Comparison of ENCODE assay signal across 8 mouse cellular contexts in genomic region chr7:30421890-30422435, GRCm38 (mm10). TPM values are rescaled to one million over a fixed set of nuclear protein-coding genes. Genes with fewer than 3 reads are reported as not detected.
DNase-seq lines count a peak whose midpoint lies in the region; ATAC-seq lines count a peak whose summit lies in the region.

No protein-coding gene starts in this region.

- WGBS in embryonic facial prominence, embryonic 13.5 days = under 1% methylated on average over 45 of the region's 45 CpGs
- WGBS in limb, embryonic 12.5 days = under 1% methylated on average over 45 of the region's 45 CpGs
- under 1% methylated on average over 45 of the region's 45 CpGs for WGBS in midbrain, embryonic 14.5 days

- H3K9me3 ChIP-seq in embryonic facial prominence, embryonic 13.5 days = 0 out of 2 replicates have a peak, but pooled peaks cover 2% of the 10 kb centered on the region
- H3K9me3 ChIP-seq in limb, embryonic 12.5 days = peaks cover 8% of the 10 kb centered on the region; the same call in 1 of the 2 replicates
- H3K9me3 ChIP-seq in midbrain, embryonic 14.5 days (ENCODE audit: control insufficient read depth, low read length) = no peaks in the 10 kb centered on the region

- H3K36me3 ChIP-seq in embryonic facial prominence, embryonic 13.5 days = peaks cover 17% of the 10 kb centered on the region
- H3K36me3 ChIP-seq in limb, embryonic 12.5 days = peaks cover 8% of the 10 kb centered on the region; the same call in 1 of the 2 replicates
- H3K36me3 ChIP-seq in midbrain, embryonic 14.5 days (ENCODE audit: control insufficient read depth, insufficient read depth, low read length) = 0 out of 2 replicates have a peak, but pooled peaks cover 2% of the 10 kb centered on the region

- peak; percentile 62; the same call in 1 of the 2 replicates for ATAC-seq in embryonic facial prominence, embryonic 13.5 days (ENCODE audit: insufficient number of reproducible peaks, insufficient read depth, low FRiP score, low TSS enrichment, low read depth)
- peak; percentile 35; the same call in 1 of the 2 replicates for ATAC-seq in limb, embryonic 12.5 days (ENCODE audit: insufficient number of reproducible peaks, insufficient read depth, low FRiP score, low TSS enrichment, low read depth)
- ATAC-seq in midbrain, embryonic 14.5 days (ENCODE audit: low FRiP score, low TSS enrichment) = peak; percentile 87

- H3K4me2 ChIP-seq in embryonic facial prominence, embryonic 13.5 days = peak overlapping the region; percentile 97
- H3K4me2 ChIP-seq in limb, embryonic 12.5 days = peak overlapping the region; percentile 90
- peak overlapping the region; percentile 98 for H3K4me2 ChIP-seq in midbrain, embryonic 14.5 days (ENCODE audit: low read length)

- peak overlapping the region; percentile 64 for H3K4me3 ChIP-seq in embryonic facial prominence, embryonic 13.5 days
- peak overlapping the region; percentile 57 for H3K4me3 ChIP-seq in limb, embryonic 12.5 days (replicated peaks)
- peak overlapping the region; percentile 58 for H3K4me3 ChIP-seq in midbrain, embryonic 14.5 days (replicated peaks; ENCODE audit: low read depth, low read length)

- peak; percentile 32 for DNase-seq in 3T3-L1 (ENCODE audit: low read depth, low spot score)
- DNase-seq in adrenal gland, postnatal 4 days (ENCODE audit: low spot score in 2 of 2) = peak; percentile 62 to 73
- DNase-seq in heart, adult 8-10 months (ENCODE audit: low spot score) = peak; percentile 74
- peak; percentile 73 to 79 for DNase-seq in kidney, adult 8-10 months
- peak; percentile 98 for DNase-seq in midbrain, embryonic 14.5 days
- peak; percentile 84 for DNase-seq in spleen, adult 12 weeks (ENCODE audit: low spot score)

- peaks cover 11% of the 10 kb centered on the region for H3K27me3 ChIP-seq in embryonic facial prominence, embryonic 13.5 days
- peaks cover 49% of the 10 kb centered on the region for H3K27me3 ChIP-seq in limb, embryonic 12.5 days
- H3K27me3 ChIP-seq in midbrain, embryonic 14.5 days (ENCODE audit: control insufficient read depth, insufficient read depth, low read length) = no peaks in the 10 kb centered on the region

- 0 out of 2 replicates have a peak overlapping the region, but pooled peaks have one; percentile 23 for H3K27ac ChIP-seq in embryonic facial prominence, embryonic 13.5 days
- H3K27ac ChIP-seq in limb, embryonic 12.5 days = no peak overlapping the region
- peak overlapping the region; percentile 60 for H3K27ac ChIP-seq in midbrain, embryonic 14.5 days (replicated peaks; ENCODE audit: low read depth, low read length)

- peaks cover 19% of the 10 kb centered on the region for H3K4me1 ChIP-seq in embryonic facial prominence, embryonic 13.5 days
- peaks cover 17% of the 10 kb centered on the region; the same call in 1 of the 2 replicates for H3K4me1 ChIP-seq in limb, embryonic 12.5 days (replicated peaks)
- peaks cover 18% of the 10 kb centered on the region; the same call in 1 of the 2 replicates for H3K4me1 ChIP-seq in midbrain, embryonic 14.5 days (ENCODE audit: control insufficient read depth, insufficient read depth, low read length)

- peak overlapping the region; percentile 69 for H3K9ac ChIP-seq in embryonic facial prominence, embryonic 13.5 days
- H3K9ac ChIP-seq in limb, embryonic 12.5 days (replicated peaks) = peak overlapping the region; percentile 53
- H3K9ac ChIP-seq in midbrain, embryonic 14.5 days (replicated peaks; ENCODE audit: low read length) = peak overlapping the region; percentile 71

RNA-seq across cellular contexts. Expression of gene Nfkbid, which starts 0.4 kb away (rescaled TPM):
- total RNA-seq in adrenal gland, postnatal 4 days (2021) = 1 to 10 TPM; 2.1 to 2.3 TPM
- polyA plus RNA-seq in embryonic facial prominence, embryonic 13.5 days (2015; fragmentation: Nextera tagmentation; extraction: Ambion mirVana) = 1.8 and 2.5 TPM in 2 replicates
- under 1 TPM in 3 of 4 experiments, not detected in 1; 0.12 to 0.46 (median 0.28) TPM for total RNA-seq in heart, adult 8-10 months (2022)
- 1.2 and 1.3 TPM in 2 replicates for polyA plus RNA-seq in limb, embryonic 12.5 days (2016; fragmentation: Nextera tagmentation; extraction: Ambion mirVana)
- 1.4 and 2.3 TPM in 2 replicates for polyA plus RNA-seq in midbrain, embryonic 14.5 days (2014; fragmentation: Nextera tagmentation; extraction: Ambion mirVana)

RNA-seq across cellular contexts. Expression of gene Hcst, which starts 2.3 kb away (rescaled TPM):
- total RNA-seq in adrenal gland, postnatal 4 days (2021) = 1 to 10 TPM; 1.6 to 2.2 TPM
- 0.72 and 0.91 TPM in 2 replicates for polyA plus RNA-seq in embryonic facial prominence, embryonic 13.5 days (2015; fragmentation: Nextera tagmentation; extraction: Ambion mirVana)
- total RNA-seq in heart, adult 8-10 months (2022) = not detected
- polyA plus RNA-seq in limb, embryonic 12.5 days (2016; fragmentation: Nextera tagmentation; extraction: Ambion mirVana) = 0.77 TPM in 1 of 2 replicates, not detected in the other
- polyA plus RNA-seq in midbrain, embryonic 14.5 days (2014; fragmentation: Nextera tagmentation; extraction: Ambion mirVana) = 0.58 TPM in 1 of 2 replicates, not detected in the other

RNA-seq across cellular contexts. Expression of gene Tyrobp, which starts 8.4 kb away (rescaled TPM):
- total RNA-seq in adrenal gland, postnatal 4 days (2021) = 10 to 100 TPM; 26.6 to 40.2 TPM
- 38.9 and 40.9 TPM in 2 replicates for polyA plus RNA-seq in embryonic facial prominence, embryonic 13.5 days (2015; fragmentation: Nextera tagmentation; extraction: Ambion mirVana)
- total RNA-seq in heart, adult 8-10 months (2022) = 10 to 100 TPM; 13.5 to 26.2 (median 16.5) TPM
- 14.1 and 19.6 TPM in 2 replicates for polyA plus RNA-seq in limb, embryonic 12.5 days (2016; fragmentation: Nextera tagmentation; extraction: Ambion mirVana)
- 11.4 and 29.7 TPM in 2 replicates for polyA plus RNA-seq in midbrain, embryonic 14.5 days (2014; fragmentation: Nextera tagmentation; extraction: Ambion mirVana)

RNA-seq across cellular contexts. Expression of gene Aplp1, which starts 23.4 kb away (rescaled TPM):
- total RNA-seq in adrenal gland, postnatal 4 days (2021) = 10 to 100 TPM; 49.5 to 59.1 TPM
- 53.4 and 54.1 TPM in 2 replicates for polyA plus RNA-seq in embryonic facial prominence, embryonic 13.5 days (2015; fragmentation: Nextera tagmentation; extraction: Ambion mirVana)
- total RNA-seq in heart, adult 8-10 months (2022) = 1 to 10 TPM; 3.2 to 4.2 (median 3.6) TPM
- 32.5 and 33.9 TPM in 2 replicates for polyA plus RNA-seq in limb, embryonic 12.5 days (2016; fragmentation: Nextera tagmentation; extraction: Ambion mirVana)
- 662 and 710 TPM in 2 replicates for polyA plus RNA-seq in midbrain, embryonic 14.5 days (2014; fragmentation: Nextera tagmentation; extraction: Ambion mirVana)

RNA-seq across cellular contexts. Expression of gene Kirrel2, which starts 35.5 kb away (rescaled TPM):
- 1 to 10 TPM in 1 of 2 experiments, under 1 TPM in 1; 0.14 to 1.3 TPM for total RNA-seq in adrenal gland, postnatal 4 days (2021)
- 0.17 and 0.52 TPM in 2 replicates for polyA plus RNA-seq in embryonic facial prominence, embryonic 13.5 days (2015; fragmentation: Nextera tagmentation; extraction: Ambion mirVana)
- total RNA-seq in heart, adult 8-10 months (2022) = not detected
- 0.29 and 0.65 TPM in 2 replicates for polyA plus RNA-seq in limb, embryonic 12.5 days (2016; fragmentation: Nextera tagmentation; extraction: Ambion mirVana)
- 5.0 and 5.7 TPM in 2 replicates for polyA plus RNA-seq in midbrain, embryonic 14.5 days (2014; fragmentation: Nextera tagmentation; extraction: Ambion mirVana)

Comparison
In these comparisons a context has a peak if more than half of its experiments do, and no peak if none do; other contexts are left out.
1. DNase-seq: peak in every context shown above with its lines; median percentile 98 in midbrain, embryonic 14.5 days; 84 in spleen, adult 12 weeks; 76 in kidney, adult 8-10 months; 74 in heart, adult 8-10 months; 68 in adrenal gland, postnatal 4 days; 32 in 3T3-L1.
2. ATAC-seq: peak in every context shown above with its lines; median percentile 87 in midbrain, embryonic 14.5 days; 62 in embryonic facial prominence, embryonic 13.5 days; 35 in limb, embryonic 12.5 days.